Mouse (Mus musculus) liver, embryonic 12.5 days (tissue): ENCODE results near the gene Rapgef1. TPM values are rescaled to one million over a fixed set of nuclear protein-coding genes. Genes with fewer than 3 reads are reported as not detected.
A peak's percentile ranks its signal among the peaks of the same experiment; 100 is the strongest.

ENCODE experiments used
- ATAC-seq: fragments of 200-750 bp; cut with Nextera tagmentation; 2 replicates; pipeline ENCODE4 v1.8.0; 2017; ENCODE audit warnings: moderate number of reproducible peaks, mild to moderate bottlenecking, moderate library complexity
- H3K27ac ChIP-seq: fragments of 300-500 bp; sonication (generic); 2 replicates; pipeline ENCODE4 v1.5.1; 2016; ENCODE audit warnings: mild to moderate bottlenecking
- H3K27me3 ChIP-seq: fragments of 300-500 bp; sonication (generic); replicated peaks from 2 replicates; pipeline ENCODE4 v1.6.1; 2016; ENCODE audit warnings: mild to moderate bottlenecking, moderate library complexity
- H3K36me3 ChIP-seq: fragments of 300-500 bp; sonication (generic); 2 replicates; pipeline ENCODE4 v1.6.1; 2016; ENCODE audit warnings: mild to moderate bottlenecking, moderate library complexity
- H3K4me1 ChIP-seq: fragments of 300-500 bp; sonication (generic); 2 replicates; pipeline ENCODE4 v1.6.1; 2016
- H3K4me2 ChIP-seq: fragments of 300-500 bp; sonication (generic); 2 replicates; pipeline ENCODE4 v1.6.1; 2016; ENCODE audit warnings: mild to moderate bottlenecking, moderate library complexity
- H3K4me3 ChIP-seq: fragments of 300-500 bp; sonication (generic); 2 replicates; pipeline ENCODE4 v1.5.1; 2016; ENCODE audit warnings: mild to moderate bottlenecking, moderate library complexity
- H3K9ac ChIP-seq: fragments of 300-500 bp; sonication (generic); 2 replicates; pipeline ENCODE4 v1.6.1; 2016; ENCODE audit warnings: mild to moderate bottlenecking, moderate library complexity
- H3K9me3 ChIP-seq: fragments of 300-500 bp; sonication (generic); replicated peaks from 2 replicates; pipeline ENCODE4 v1.6.1; 2016; ENCODE audit warnings: mild to moderate bottlenecking, moderate library complexity
- WGBS: fragments of 180-500 bp; shearing (Covaris S2); methylation state at CpG from one replicate; pipeline ENCODE4 v1.1.7; 2016; ENCODE audit not compliant: insufficient replicate concordance; 5-methylcytosine and 5-hydroxymethylcytosine counted together
- polyA plus RNA-seq: library from polyadenylated mRNA; unstranded; fragments of >200 nt; fragmentation: Nextera tagmentation; extraction: Ambion mirVana; gene quantifications from 2 replicates; pipeline ENCODE4 v1.2.1, GENCODE M21; 2016

Rapgef1 gene
- polyA plus RNA-seq, 1 experiment from 2014 or later, result 10.1 TPM

DNA sequence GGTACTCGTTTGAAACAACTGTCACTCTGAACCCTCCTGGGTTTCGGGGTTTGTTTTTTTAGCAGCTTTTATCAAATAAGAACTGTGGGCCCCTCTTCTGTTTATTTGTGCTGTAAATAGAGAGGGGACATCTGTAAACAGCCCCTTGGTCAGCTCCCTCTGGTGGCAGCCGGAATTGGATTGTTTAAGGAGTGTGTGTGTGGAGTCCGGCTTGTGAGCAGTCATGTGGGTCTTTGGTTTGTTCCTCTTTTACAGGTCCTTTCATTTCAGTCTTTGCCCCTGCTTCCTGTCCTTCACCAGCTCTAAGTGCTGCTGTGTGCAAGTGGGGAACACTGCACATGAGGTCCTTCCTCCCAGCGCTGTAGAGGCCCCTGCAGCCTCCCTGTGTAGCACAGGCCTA lies 119.8 kb downstream of the Rapgef1 start:
- WGBS, result 32% methylated on average over 5 of the region's 5 CpGs
- no peak overlapping the region for H3K4me2 ChIP-seq
- peaks cover 19% of the 10 kb centered on the region; the same call in 1 of the 2 replicates for H3K4me1 ChIP-seq
- no peaks in the 10 kb centered on the region for H3K9me3 ChIP-seq
- no peak overlapping the region for H3K4me3 ChIP-seq
- no peak for ATAC-seq
- peak overlapping the region; percentile 59 for H3K27ac ChIP-seq
- no peaks in the 10 kb centered on the region for H3K27me3 ChIP-seq
- peaks cover 55% of the 10 kb centered on the region for H3K36me3 ChIP-seq
- no peak overlapping the region for H3K9ac ChIP-seq

DNA sequence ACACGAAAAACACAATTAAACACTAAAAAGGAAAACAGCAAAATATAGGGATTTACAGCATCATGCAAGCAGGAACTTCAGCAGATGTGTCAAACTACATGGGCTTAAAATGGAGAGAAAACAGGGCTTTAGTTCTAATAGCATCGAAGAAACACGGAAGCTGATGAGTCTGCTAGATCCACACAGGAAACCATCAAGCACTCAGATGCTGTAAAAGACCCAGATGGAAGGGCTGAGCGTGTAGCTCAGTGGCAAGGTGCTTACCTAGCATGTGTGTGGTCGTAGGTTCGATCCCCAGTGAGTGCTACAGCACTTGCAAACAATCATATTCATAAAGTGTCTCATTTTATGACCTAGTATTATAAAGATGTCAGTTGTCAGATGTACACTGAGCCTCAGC lies 121.7 kb downstream of the Rapgef1 start:
- Histone ChIP-seq H3K4me1 (peaks cover 19% of the 10 kb centered on the region; the same call in 1 of the 2 replicates), H3K36me3 (peaks cover 37% of the 10 kb centered on the region), H3K27me3 (peaks cover 16% of the 10 kb centered on the region), H3K27ac (no peak overlapping the region), H3K4me3 (no peak overlapping the region), H3K9ac (no peak overlapping the region), H3K4me2 (no peak overlapping the region), H3K9me3 (no peaks in the 10 kb centered on the region)
- no peak for ATAC-seq
- WGBS, result 77% methylated on average over 6 of the region's 6 CpGs

DNA sequence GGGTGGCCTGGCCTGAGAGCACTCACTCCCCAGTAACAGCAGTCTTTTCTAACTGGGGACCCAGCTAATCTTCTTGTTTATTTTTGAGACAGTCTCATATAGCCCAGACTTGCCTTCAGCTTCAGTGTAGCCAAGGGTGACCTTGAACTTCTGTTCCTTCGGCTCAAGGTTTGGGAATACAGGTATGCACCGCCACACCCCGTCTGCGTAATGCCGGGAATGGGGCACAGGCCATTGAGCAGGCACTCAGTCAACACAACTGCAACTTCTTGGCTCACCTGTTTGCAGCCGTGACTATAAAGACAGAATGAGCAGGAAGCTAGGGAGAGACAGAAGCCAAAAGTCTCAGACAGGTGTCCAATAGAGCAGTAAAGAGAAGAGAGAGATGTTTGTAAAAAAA lies 124.7 kb downstream of the Rapgef1 start:
- ATAC-seq, result no peak
- H3K36me3 ChIP-seq, result peaks cover 7% of the 10 kb centered on the region; the same call in 1 of the 2 replicates
- H3K4me1 ChIP-seq, result peaks cover 13% of the 10 kb centered on the region
- no peak overlapping the region for H3K9ac ChIP-seq
- H3K9me3 ChIP-seq, result no peaks in the 10 kb centered on the region
- no peak overlapping the region for H3K27ac ChIP-seq
- WGBS, result 79% methylated on average over 6 of the region's 6 CpGs
- no peak overlapping the region for H3K4me2 ChIP-seq
- H3K4me3 ChIP-seq, result no peak overlapping the region
- H3K27me3 ChIP-seq, result peaks cover 47% of the 10 kb centered on the region

DNA sequence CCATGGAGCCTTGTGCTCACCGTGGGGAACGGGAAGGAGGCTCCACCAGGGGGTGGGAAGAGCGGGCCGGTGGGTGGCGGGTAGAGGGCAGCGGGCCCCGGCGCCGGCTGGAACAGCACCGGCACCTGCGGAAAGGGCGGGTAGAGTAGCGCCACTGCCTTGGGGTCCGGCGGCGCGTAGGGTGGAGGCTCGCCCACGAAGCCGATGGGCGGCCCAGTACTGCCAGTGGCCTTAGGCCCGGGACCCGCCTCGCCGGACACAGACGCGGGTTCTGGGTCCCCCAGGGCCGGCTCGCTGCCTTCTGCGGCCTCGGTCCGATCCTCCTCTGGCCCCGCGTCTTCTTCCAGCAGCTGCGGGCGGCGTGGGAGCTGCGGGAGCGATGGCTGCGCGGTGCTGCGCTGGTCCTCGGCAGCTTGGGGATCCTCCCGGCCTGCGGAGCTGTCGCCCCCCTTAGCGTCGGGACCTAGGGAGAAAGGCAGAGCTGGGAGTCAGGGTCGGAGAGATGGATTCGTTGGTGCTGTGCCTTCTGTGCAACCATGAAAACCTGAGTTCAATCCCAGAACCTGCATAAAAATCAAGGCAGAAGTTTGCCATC lies 127.8 kb downstream of the Rapgef1 start:
- Histone ChIP-seq H3K4me1 (peaks cover 7% of the 10 kb centered on the region), H3K27me3 (peaks cover 77% of the 10 kb centered on the region), H3K27ac (no peak overlapping the region), H3K4me3 (peak overlapping the region; percentile 23; the same call in 1 of the 2 replicates), H3K4me2 (peak overlapping the region; percentile 52), H3K9me3 (no peaks in the 10 kb centered on the region), H3K9ac (no peak overlapping the region), H3K36me3 (no peaks in the 10 kb centered on the region)
- WGBS, result 14% methylated on average over 39 of the region's 50 CpGs
- ATAC-seq, result no peak

DNA sequence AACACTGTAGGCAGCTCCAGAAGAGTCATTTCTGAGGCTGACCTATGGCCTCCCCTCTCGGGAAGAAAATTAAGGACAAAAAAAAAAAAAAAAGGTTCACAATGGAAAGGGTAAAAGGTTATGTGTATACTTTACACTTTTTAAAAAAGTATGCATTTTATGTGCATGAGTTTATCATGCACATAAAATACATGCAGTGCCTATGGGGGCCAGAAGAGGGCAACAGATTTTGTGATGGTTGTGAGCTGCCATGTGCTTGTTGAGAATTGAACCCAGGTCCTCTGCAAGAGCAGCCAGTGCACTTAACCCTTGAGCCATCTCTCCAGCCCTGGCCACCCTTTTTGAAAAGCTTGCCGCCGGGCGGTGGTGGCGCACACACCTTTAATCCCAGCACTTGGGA lies 128.3 kb downstream of the Rapgef1 start:
- no peak overlapping the region for H3K4me2 ChIP-seq
- peaks cover 7% of the 10 kb centered on the region for H3K4me1 ChIP-seq
- no peaks in the 10 kb centered on the region for H3K9me3 ChIP-seq
- H3K27me3 ChIP-seq, result peaks cover 83% of the 10 kb centered on the region
- no peak overlapping the region for H3K4me3 ChIP-seq
- H3K36me3 ChIP-seq, result no peaks in the 10 kb centered on the region
- WGBS, result 40% methylated on average over 5 of the region's 5 CpGs
- H3K9ac ChIP-seq, result no peak overlapping the region
- ATAC-seq, result no peak
- H3K27ac ChIP-seq, result no peak overlapping the region

DNA sequence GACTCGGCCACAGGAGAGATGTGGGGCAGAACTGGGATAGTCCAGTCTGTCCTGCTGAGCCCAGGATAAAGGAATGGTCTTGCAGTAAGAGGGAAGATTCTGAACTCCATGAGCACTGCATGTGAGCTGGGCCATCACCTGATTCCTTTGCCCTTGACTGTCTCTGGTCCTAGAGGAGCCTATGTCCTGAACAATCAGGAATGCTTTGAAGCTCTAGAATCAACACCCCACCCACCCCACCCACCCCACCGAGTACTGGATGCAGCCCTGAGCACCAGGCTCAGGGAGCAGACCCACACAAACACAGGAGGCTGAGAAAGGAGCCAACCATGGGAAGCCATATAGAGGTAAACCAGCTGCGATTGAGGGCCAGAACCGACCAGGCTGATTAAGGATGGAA lies 129.0 kb downstream of the Rapgef1 start:
- Histone ChIP-seq H3K9me3 (no peaks in the 10 kb centered on the region), H3K36me3 (no peaks in the 10 kb centered on the region), H3K4me1 (peaks cover 7% of the 10 kb centered on the region), H3K27ac (no peak overlapping the region), H3K9ac (no peak overlapping the region), H3K4me2 (no peak overlapping the region), H3K4me3 (no peak overlapping the region), H3K27me3 (peaks cover 89% of the 10 kb centered on the region)
- no peak for ATAC-seq
- WGBS, result 69% methylated on average over 4 of the region's 4 CpGs

DNA sequence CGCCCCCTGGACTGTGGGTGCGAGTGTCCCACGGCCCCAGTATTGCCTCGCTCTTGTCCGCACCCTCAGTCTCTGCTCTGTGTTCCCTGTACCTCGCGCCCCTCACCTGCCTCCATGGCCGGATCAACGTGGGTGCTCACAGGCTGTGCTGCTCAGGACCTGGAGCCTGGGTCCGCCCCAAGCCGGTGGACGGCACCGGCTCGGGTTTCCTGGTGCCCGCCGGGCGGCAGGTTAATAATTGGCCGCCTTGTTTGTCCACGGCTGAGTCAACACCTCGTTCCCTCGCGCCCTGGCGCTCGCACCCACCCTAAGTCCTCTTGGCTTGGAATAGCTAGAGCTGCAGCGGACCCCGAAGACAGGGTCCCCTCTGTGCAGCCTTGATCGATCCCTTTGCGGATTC lies 132.0 kb downstream of the Rapgef1 start, which contains the start of gene Gm13420:
Gene Gm13420, minus strand, starts transcription at position 189 of the 400 bp plus-strand sequence.
- Histone ChIP-seq H3K27me3 (peaks cover 80% of the 10 kb centered on the region), H3K36me3 (no peaks in the 10 kb centered on the region), H3K9me3 (no peaks in the 10 kb centered on the region), H3K4me1 (peaks cover 7% of the 10 kb centered on the region), H3K4me3 (peak within 1 kb of the TSS; percentile 25), H3K4me2 (peak within 1 kb of the TSS; percentile 41), H3K27ac (no peak within 1 kb of the TSS), H3K9ac (no peak within 1 kb of the TSS)
- 15% methylated on average over 28 of the region's 28 CpGs for WGBS
- peak; percentile 51; the same call in 1 of the 2 replicates for ATAC-seq

DNA sequence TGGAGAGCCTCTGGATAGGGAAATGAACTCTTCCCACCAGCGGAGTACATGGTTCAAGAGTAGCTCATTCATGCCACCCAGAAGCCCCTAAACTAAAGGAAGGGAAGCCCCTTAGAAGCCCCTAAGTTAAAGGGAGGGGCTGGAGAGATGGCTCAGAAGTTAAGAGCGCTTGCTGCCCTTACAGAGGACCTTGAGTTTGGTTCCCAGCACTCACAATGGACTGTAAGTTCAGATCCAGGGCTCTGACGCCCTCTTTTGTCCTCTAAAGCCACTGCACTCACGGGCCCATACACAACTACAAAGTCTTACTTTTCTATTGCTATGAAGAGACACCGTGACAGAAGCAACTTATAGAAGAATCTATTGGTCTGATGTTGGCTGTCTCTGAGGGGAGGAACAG lies 132.9 kb downstream of the Rapgef1 start:
- Histone ChIP-seq H3K27me3 (peaks cover 75% of the 10 kb centered on the region), H3K4me3 (no peak overlapping the region), H3K9ac (no peak overlapping the region), H3K36me3 (no peaks in the 10 kb centered on the region), H3K4me2 (no peak overlapping the region), H3K4me1 (peaks cover 2% of the 10 kb centered on the region), H3K9me3 (no peaks in the 10 kb centered on the region), H3K27ac (no peak overlapping the region)
- WGBS, result 66% methylated on average over 5 of the region's 5 CpGs
- ATAC-seq, result no peak

DNA sequence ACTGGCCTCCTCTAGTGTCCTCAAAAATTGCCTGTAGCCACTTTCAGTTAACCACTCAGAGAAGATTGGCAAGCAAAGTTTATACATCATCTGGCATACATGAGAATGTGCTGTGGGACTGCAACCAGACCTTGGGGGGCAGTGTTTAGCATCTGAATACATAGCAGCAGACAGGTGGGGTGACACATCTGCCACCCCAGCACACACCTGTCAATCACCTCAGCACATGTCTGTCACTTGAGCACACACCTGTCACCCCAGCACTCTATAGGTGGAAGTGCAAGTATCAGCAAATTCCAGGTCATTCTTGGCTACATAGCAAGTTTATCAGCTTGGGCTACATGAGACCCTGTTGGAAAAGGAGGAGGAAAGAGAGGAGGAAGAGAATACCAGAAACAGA lies 136.2 kb downstream of the Rapgef1 start:
- Histone ChIP-seq H3K27me3 (peaks cover 44% of the 10 kb centered on the region), H3K4me1 (no peaks in the 10 kb centered on the region; the same call in 1 of the 2 replicates), H3K9me3 (no peaks in the 10 kb centered on the region), H3K27ac (no peak overlapping the region), H3K9ac (no peak overlapping the region), H3K36me3 (no peaks in the 10 kb centered on the region), H3K4me2 (no peak overlapping the region), H3K4me3 (no peak overlapping the region)
- no peak for ATAC-seq

DNA sequence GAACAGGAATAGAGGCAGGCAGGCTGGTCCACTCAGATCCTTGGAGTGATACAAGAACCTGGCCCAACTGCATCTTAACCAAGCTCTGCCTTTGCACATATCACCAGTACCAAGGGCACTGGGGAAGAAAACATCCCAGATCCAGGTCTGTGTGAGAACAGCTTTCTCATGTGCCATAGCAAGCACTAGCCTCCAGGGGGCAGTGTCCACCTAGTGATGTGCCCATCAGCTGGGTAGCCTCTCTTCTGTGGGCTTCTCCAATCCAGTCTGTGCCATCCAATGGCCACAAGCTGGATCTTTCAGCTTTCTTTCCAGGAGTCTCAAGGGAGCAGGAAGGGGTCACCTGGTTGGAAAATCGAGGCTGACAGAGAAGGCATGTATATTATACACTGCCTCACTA lies 145.3 kb downstream of the Rapgef1 start:
- 0 out of 2 replicates have a peak, but pooled peaks have one; percentile 57 for ATAC-seq
- Histone ChIP-seq H3K4me1 (no peaks in the 10 kb centered on the region), H3K9me3 (no peaks in the 10 kb centered on the region), H3K27ac (no peak overlapping the region), H3K27me3 (peaks cover 39% of the 10 kb centered on the region), H3K4me3 (no peak overlapping the region), H3K9ac (no peak overlapping the region), H3K36me3 (no peaks in the 10 kb centered on the region), H3K4me2 (no peak overlapping the region)
- WGBS, result 8% methylated on average over 1 of the region's 1 CpGs

DNA sequence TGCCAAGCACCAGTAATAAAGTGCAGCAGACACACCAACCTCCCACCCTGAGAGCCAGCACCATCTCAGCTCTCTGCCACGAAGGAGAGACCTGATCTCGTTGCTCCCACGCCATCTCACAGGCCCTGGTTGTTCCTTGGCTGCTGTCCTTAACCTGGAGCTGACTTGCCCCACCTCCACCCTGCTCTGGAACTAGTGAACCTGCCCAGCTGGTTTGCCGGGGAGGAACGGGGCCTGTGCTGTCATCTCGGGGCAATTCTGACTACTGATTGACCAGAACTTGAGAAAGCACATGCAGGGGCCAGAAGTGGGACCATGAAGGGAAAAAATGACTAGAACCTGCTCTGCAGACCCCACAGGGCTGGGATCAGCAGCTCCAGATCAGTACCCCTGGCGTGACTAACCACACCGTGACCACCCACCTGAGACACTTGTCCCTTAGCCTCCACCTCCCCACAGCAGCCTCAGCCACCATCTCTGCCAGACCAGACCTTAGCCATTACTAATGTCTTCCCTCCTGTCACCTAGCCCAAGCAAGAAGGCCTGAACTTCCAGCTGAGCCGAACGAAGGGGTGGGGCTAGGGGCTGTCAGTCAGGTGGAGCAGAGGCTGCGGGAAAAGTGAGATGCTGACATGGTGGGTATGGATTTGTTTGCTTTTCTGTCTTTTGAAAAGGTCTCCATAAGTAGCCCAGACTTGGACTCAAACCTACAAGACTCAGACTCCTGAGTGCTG lies 148.6 kb downstream of the Rapgef1 start:
- peaks cover 10% of the 10 kb centered on the region for H3K4me1 ChIP-seq
- 47% methylated on average over 11 of the region's 11 CpGs for WGBS
- H3K27ac ChIP-seq, result no peak overlapping the region
- H3K4me2 ChIP-seq, result no peak overlapping the region
- ATAC-seq, result no peak
- H3K9me3 ChIP-seq, result no peaks in the 10 kb centered on the region
- H3K4me3 ChIP-seq, result no peak overlapping the region
- H3K27me3 ChIP-seq, result peaks cover 18% of the 10 kb centered on the region
- no peaks in the 10 kb centered on the region for H3K36me3 ChIP-seq
- no peak overlapping the region for H3K9ac ChIP-seq

DNA sequence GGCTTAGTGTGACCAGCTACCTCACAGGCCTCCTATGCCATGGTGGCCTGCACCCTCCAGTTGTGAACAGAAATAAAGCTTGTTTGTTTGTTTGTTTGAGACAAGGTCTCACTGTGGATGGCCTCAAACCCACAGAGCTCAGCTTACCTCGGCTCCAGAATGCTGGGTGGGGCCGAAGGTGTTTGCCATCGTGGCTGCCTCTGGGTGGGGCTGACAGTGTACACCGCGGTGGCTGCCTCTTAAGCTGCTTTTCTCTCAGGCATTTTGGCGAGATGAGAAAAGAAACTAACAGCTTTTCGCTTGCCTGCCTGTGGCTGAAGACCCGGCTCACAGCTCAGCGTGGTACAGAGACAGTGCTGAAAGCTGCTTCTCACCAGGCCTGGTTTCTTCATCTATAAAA lies 149.4 kb downstream of the Rapgef1 start:
- 0 out of 2 replicates have a peak, but pooled peaks cover 4% of the 10 kb centered on the region for H3K36me3 ChIP-seq
- no peak overlapping the region for H3K4me2 ChIP-seq
- ATAC-seq, result no peak
- no peak overlapping the region for H3K27ac ChIP-seq
- WGBS, result 46% methylated on average over 9 of the region's 9 CpGs
- H3K9ac ChIP-seq, result no peak overlapping the region
- no peaks in the 10 kb centered on the region for H3K9me3 ChIP-seq
- H3K4me3 ChIP-seq, result no peak overlapping the region
- H3K27me3 ChIP-seq, result 0 out of 2 replicates have a peak, but pooled peaks cover 15% of the 10 kb centered on the region
- H3K4me1 ChIP-seq, result peaks cover 17% of the 10 kb centered on the region
